Mouse (Mus musculus) kidney, adult 2 months (tissue): ENCODE results near the gene Il9r. TPM values are rescaled to one million over a fixed set of nuclear protein-coding genes. Genes with fewer than 3 reads are reported as not detected.

Experiments
- DNase-seq: peaks from one replicate; pipeline ENCODE4 v3.0.0; 2021
- H3K27ac ChIP-seq: fragments of 200-500 bp; 2 replicates; pipeline ENCODE4 v1.5.1; 2012; ENCODE audit warnings: low read depth, low read length, control low read depth, inconsistent platforms; ENCODE audit not compliant: insufficient read depth
- H3K27me3 ChIP-seq: fragments of 200-500 bp; replicated peaks from 2 replicates; pipeline ENCODE4 v1.6.1; 2012; ENCODE audit warnings: mild to moderate bottlenecking, moderate library complexity, low read length, inconsistent platforms; ENCODE audit not compliant: control insufficient read depth, insufficient read depth
- H3K36me3 ChIP-seq: fragments of 200-500 bp; 2 replicates; pipeline ENCODE4 v1.6.1; 2012; ENCODE audit warnings: mild to moderate bottlenecking, moderate library complexity, low read length, inconsistent platforms; ENCODE audit not compliant: control insufficient read depth, insufficient read depth
- H3K4me1 ChIP-seq: fragments of 200-500 bp; 2 replicates; pipeline ENCODE4 v1.6.1; 2011; ENCODE audit warnings: low read length; ENCODE audit not compliant: control insufficient read depth, insufficient read depth
- H3K4me3 ChIP-seq: fragments of 200-500 bp; 2 replicates; pipeline ENCODE4 v1.5.1; 2011; ENCODE audit warnings: mild to moderate bottlenecking, low read depth, low read length, control low read depth; ENCODE audit not compliant: insufficient read depth
- CTCF ChIP-seq: fragments of 200-500 bp; conservative IDR thresholded peaks from 2 replicates; pipeline ENCODE4 v1.5.1; 2011; ENCODE audit warnings: low read depth, mild to moderate bottlenecking, control low read depth, low read length, moderate library complexity, mixed read lengths; ENCODE audit not compliant: insufficient read depth, insufficient read length
- POLR2A ChIP-seq: fragments of 200-500 bp; IDR thresholded peaks from one replicate; pipeline ENCODE4 v1.6.1; 2011; ENCODE audit warnings: low read depth, low read length, control low read depth
- WGBS: fragments of 180-500 bp; shearing (Covaris S2); methylation state at CpG from one replicate; pipeline ENCODE4 v1.1.7; 2018; 5-methylcytosine and 5-hydroxymethylcytosine counted together
- polyA plus RNA-seq: library from polyadenylated mRNA; depleted of rRNA; stranded (reverse); fragments of >200 nt; gene quantifications from 2 replicates; pipeline ENCODE4 v1.2.3, GENCODE M21; 2012

Gene Il9r
- polyA plus RNA-seq, 1 experiment, result 0.58 TPM

DNA sequence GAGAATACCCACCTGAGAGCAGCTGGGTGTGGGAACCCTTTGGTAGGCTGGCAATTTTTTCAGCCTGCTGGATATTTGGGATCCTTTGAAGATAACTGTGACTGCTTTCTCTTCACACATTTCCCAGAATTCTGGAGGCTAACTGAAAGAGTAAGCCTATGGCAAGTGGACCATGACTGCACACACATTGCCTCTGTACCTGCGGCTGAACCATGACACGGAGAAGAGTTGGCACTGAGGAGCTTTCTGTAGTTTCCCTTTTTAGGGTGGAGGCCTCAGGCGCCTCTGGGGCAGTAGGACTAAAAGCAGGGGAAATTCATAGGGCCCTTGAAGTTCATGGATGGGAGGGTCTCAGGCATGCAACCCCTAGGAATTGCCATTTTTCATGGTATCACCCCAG lies 40.9 kb downstream of the Il9r start:
- Histone ChIP-seq H3K27me3 (no peaks in the 10 kb centered on the region), H3K36me3 (no peaks in the 10 kb centered on the region), H3K4me3 (no peak overlapping the region), H3K27ac (no peak overlapping the region), H3K4me1 (no peaks in the 10 kb centered on the region)
- 52% methylated on average over 3 of the region's 3 CpGs for WGBS
- DNase-seq, result peak; percentile 25
- TF ChIP-seq CTCF (no peak), POLR2A (no peak)

- no peak overlapping the region for H3K4me3 ChIP-seq
- WGBS, result 64% methylated on average over 18 of the region's 18 CpGs
- H3K27ac ChIP-seq, result no peak overlapping the region
- no peak for DNase-seq
- TF ChIP-seq CTCF (no peak), POLR2A (no peak)
- no peaks in the 10 kb centered on the region for H3K27me3 ChIP-seq
- H3K36me3 ChIP-seq, result no peaks in the 10 kb centered on the region
- H3K4me1 ChIP-seq, result no peaks in the 10 kb centered on the region
Observed at GRCm38 (mm10) chr11:32157791-32158594, 42.1 kb downstream of the Il9r start.

GRCm38 (mm10) chr11:32156854-32157630 lies 43.0 kb downstream of the Il9r start:
- WGBS, result 78% methylated on average over 7 of the region's 7 CpGs
- H3K4me3 ChIP-seq, result no peak overlapping the region
- H3K36me3 ChIP-seq, result no peaks in the 10 kb centered on the region

GRCm38 (mm10) chr11:32153216-32153615 lies 46.9 kb downstream of the Il9r start:
- Histone ChIP-seq H3K36me3 (no peaks in the 10 kb centered on the region), H3K27ac (no peak overlapping the region), H3K4me1 (no peaks in the 10 kb centered on the region), H3K4me3 (no peak overlapping the region), H3K27me3 (no peaks in the 10 kb centered on the region)
- WGBS, result 87% methylated on average over 7 of the region's 7 CpGs
- TF ChIP-seq POLR2A, result no peak
- TF ChIP-seq CTCF, result no peak
- no peak for DNase-seq

More at GRCm38 (mm10) chr11:32156854-32157630, 43.0 kb downstream of the Il9r start:
- Histone ChIP-seq H3K27ac (no peak overlapping the region), H3K27me3 (no peaks in the 10 kb centered on the region), H3K4me1 (no peaks in the 10 kb centered on the region)
- TF ChIP-seq POLR2A, result no peak
- no peak for TF ChIP-seq CTCF
- no peak for DNase-seq

GRCm38 (mm10) chr11:32152814-32153213 lies 47.3 kb downstream of the Il9r start:
- H3K27ac ChIP-seq, result no peak overlapping the region
- H3K27me3 ChIP-seq, result no peaks in the 10 kb centered on the region
- no peaks in the 10 kb centered on the region for H3K36me3 ChIP-seq
- no peak for TF ChIP-seq POLR2A
- TF ChIP-seq CTCF, result 0 out of 2 replicates have a peak, but pooled peaks have one; percentile 9
- no peak for DNase-seq
- no peaks in the 10 kb centered on the region for H3K4me1 ChIP-seq
- no peak overlapping the region for H3K4me3 ChIP-seq

DNA sequence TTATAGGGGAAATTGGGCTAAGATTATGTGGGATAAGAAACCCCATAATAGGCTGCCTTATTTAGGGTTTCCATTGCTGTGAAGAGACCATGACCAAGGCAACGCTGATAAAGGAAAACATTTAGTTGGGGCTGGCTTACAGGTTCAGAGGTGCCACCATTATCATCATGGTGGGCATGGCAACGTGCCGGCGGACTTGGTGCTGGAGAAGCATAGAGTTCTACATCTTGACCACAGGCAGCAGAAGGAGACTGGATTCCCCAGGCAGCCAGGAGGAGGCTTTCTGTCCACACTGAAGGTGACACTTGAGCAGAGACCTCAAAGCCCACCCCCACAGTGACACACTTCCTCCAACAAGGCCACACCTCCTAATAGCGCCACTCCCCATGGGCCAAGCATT lies 48.8 kb downstream of the Il9r start:
- Histone ChIP-seq H3K27me3 (no peaks in the 10 kb centered on the region), H3K4me1 (no peaks in the 10 kb centered on the region), H3K27ac (no peak overlapping the region), H3K4me3 (no peak overlapping the region), H3K36me3 (no peaks in the 10 kb centered on the region)
- WGBS, result 94% methylated on average over 5 of the region's 5 CpGs
- no peak for DNase-seq
- TF ChIP-seq CTCF (no peak), POLR2A (no peak)

GRCm38 (mm10) chr11:32149605-32150004 lies 50.5 kb downstream of the Il9r start:
- H3K27ac ChIP-seq, result no peak overlapping the region
- no peak for DNase-seq
- no peaks in the 10 kb centered on the region for H3K36me3 ChIP-seq
- H3K4me1 ChIP-seq, result no peaks in the 10 kb centered on the region
- no peaks in the 10 kb centered on the region for H3K27me3 ChIP-seq
- H3K4me3 ChIP-seq, result no peak overlapping the region
- TF ChIP-seq CTCF (no peak), POLR2A (no peak)
- 80% methylated on average over 11 of the region's 11 CpGs for WGBS
